Mouse (Mus musculus) C2C12 (cell line): ENCODE measurements around the gene Samd4b.

ENCODE experiments used
- CEBPB ChIP-seq: IDR thresholded peaks from one replicate; pipeline ENCODE4 v1.6.1; 2011; ENCODE audit warnings: low read depth, mild to moderate bottlenecking, control low read depth, moderate library complexity
- CTCF ChIP-seq: IDR thresholded peaks from one replicate; pipeline ENCODE4 v1.5.1; 2011; ENCODE audit not compliant: control insufficient read depth, insufficient read depth, insufficient read length
- FOSL1 ChIP-seq: IDR thresholded peaks from one replicate; pipeline ENCODE4 v1.8.0; 2011; ENCODE audit warnings: mild to moderate bottlenecking, low read length; ENCODE audit not compliant: poor library complexity, insufficient read depth, severe bottlenecking
- MAX ChIP-seq: IDR thresholded peaks from one replicate; pipeline ENCODE4 v1.6.1; 2011; ENCODE audit warnings: mild to moderate bottlenecking, control low read depth
- MYOD1 ChIP-seq: IDR thresholded peaks from one replicate; pipeline ENCODE4 v1.6.1; 2011; ENCODE audit warnings: low read depth; ENCODE audit not compliant: control insufficient read depth, insufficient read length
- MYOG ChIP-seq: IDR thresholded peaks from one replicate; pipeline ENCODE4 v1.6.1; 2011; ENCODE audit not compliant: control insufficient read depth, insufficient read length; ENCODE audit errors: extremely low read depth
- USF1 ChIP-seq: IDR thresholded peaks from one replicate; pipeline ENCODE4 v1.6.1; 2011; ENCODE audit warnings: low read depth, mild to moderate bottlenecking, control low read depth, moderate library complexity

DNA sequence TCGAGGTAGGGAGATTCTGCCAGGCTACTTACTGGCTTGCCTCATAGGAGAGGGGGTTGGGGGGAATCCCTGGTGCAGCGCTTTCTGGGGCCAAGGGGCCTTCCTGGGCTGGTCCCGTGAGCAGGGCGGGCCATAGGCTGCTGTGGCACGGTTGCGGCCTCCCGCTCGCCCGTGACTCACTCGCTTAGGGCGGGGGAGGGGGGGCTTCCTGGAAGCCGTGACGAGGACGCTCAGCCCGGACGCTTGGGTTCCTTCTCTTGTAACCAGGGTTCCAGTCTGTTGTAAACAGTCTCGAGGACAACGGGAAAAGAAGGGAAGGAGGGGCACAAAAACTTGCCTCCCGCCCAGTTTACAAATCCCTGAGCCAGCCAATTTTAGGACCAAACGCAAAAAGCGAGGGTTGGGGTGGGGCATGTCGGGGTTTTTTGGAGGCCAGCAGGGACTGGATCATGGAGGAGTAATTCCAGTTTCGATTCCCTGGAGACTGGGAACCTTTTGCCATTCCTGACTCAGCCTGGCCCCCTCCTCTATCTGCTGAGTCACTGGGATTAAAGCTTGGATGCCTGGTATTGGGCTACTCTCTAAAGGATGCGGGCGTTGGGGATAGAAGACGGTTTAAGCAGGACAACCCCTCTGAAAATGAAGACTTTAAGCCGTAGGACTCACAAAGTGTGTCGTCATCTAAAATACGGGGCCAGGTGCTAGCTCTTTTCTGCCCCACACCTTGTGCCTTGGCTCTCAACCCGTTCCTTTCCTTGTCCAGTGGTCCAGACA lies 216.7 kb downstream of the Samd4b start:
- no peak for TF ChIP-seq CTCF
- TF ChIP-seq USF1, result no peak
- no peak for TF ChIP-seq FOSL1
- TF ChIP-seq CEBPB, result no peak
- TF ChIP-seq MAX, result no peak
- no peak for TF ChIP-seq MYOD1
- no peak for TF ChIP-seq MYOG
